Mouse (Mus musculus) kidney, adult 9 months (tissue): Measurements from ENCODE around the gene Man1b1.

Experiments used
- DNase-seq: peaks from one replicate; pipeline ENCODE4 v3.0.0; 2022

Gene Man1b1

GRCm38 (mm10) chr2:25332286-25333160, at the start of gene Man1b1:
Gene Man1b1 (plus strand): TSS chr2:25332338.
- DNase-seq = peak; percentile 100

DNA sequence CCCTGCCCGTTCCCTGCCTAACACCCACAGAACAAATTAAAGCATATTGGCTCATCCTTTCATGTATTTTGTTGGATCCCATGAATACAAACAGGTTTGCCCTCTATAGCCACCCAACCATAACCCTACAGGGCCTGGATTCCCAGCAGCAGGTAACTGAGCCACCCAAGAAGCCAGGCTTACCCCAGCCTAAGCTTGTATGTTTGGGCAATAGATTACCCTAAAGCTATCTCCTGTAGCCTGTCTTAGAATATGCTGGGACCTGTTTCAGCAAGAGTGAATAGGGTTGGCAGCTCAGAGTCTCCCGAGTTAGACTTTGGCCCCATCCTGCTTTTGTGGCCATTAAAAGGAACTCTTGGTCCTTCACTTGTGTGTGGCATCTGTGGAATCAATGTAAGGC, 46.6 kb upstream of the Man1b1 start:
- no peak for DNase-seq

DNA sequence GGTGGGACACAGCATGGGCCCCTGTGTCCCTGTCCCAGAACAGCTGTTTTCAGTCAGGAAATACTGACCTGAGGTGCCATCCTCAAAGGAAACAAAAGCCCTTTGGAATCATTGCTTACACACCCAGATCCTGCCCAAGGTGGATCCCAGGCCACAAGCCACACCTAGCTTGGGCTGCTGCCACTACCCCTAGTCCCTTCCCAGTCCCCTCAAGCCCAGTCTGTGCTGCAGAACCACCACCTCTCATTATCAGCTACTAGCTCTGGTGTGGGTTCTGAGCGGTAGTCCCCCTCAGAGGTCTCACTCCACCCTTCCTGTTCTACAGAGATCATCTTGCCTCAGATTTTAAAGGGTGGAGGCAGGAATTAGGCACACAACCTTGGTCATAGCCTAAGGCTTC, 45.8 kb upstream of the Man1b1 start:
- DNase-seq = no peak

DNA sequence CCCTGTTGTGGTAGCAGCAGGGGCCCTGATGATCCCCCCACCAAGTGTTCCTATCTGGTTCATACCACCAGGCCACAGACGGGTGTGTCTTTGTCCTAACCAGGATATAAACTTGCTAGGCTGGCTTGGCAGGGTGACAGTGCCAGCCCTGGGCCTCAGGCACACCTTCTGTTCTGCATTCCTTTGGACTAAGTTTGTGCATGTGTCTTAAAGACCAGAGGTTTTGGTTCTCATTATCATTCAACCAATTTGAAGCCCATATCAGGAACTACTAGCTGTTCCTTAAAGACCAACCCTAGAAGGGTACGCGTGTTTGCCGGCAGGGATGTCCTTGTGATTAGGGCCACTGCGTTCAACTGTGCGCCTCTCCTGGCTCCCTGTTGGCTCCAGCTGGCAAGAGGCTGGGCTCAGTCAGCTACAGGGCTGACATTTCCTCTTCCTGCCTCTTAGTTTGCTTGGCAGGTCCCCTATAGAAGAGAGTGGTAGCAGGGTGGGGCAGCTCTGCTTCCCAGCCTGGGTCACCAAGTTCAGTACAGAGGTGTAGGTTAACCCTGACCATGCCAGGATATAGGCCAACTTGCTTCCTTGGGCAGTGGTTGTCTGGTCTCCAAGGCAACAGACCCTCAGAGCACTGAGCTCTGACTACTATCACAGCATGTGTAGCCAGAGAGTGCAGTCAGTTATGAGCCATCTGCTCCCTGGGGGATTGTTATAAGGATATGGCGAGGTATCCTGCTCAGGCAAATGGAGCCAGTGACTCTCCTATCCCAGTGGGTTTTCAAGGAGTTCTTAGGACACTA, 45.1 kb upstream of the Man1b1 start:
- DNase-seq = peak; percentile 44

DNA sequence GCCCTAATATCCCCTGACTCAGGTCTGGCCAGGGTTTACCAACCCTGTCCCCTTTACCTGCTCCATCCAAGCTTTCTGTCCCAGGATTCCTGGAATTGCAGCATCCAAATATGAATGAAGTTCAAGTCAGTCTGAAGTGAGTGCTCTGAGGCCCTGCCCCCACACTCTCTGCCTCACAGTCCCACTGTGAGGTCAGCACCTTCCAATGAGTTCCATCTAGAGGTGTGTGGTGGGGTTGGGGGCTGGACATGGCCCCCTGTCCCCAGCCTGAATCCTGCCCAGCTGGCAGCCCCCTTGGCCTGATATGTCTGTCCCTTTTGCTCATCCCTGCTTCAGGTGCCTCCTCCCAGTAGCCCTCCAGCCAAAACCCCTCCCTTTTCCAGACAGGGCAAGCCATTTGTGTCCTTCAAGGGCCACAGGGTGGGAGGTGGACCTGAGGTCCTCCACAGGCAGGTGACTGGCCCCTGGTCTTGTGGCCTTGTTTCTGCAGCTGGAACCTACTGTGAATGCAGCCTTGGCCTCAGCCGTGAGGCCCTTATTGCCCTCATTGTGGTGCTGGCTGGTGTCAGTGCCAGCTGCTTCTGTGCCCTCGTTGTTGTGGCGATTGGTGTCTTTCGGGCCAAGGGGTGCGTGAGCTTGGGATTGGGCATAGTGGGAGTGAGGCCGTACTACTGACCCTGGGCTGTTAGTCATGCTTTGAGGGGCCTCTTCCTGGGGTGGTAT, 44.0 kb upstream of the Man1b1 start, which contains the start of gene Tmem210:
TSS of gene Tmem210 (plus strand) at position 219 of the 723 bp plus-strand sequence.
- DNase-seq = no peak

GRCm38 (mm10) chr2:25288734-25289345, 43.3 kb upstream of the Man1b1 start:
- no peak for DNase-seq

DNA sequence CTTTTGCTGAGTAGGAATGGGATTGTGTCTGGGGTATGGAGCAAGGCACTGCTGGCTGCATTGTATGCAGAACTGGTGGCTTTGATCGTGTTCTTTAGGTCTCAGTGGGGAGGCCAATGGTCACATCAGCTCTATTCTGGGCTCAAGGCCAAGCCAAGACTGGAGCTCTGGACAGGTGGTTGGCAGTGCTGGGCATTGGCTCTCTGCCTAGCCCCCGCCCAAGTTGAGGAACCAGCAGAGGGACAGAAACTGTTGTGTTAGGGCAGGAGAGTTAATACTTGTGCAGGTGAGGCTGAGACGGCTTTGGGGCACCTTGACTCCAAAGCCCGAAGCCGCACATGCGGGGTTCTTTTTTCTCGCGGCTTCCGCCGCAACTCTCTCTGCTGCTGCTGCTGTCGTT, 42.5 kb upstream of the Man1b1 start, which contains the start of gene Lrrc26:
TSS of gene Lrrc26 (plus strand) at position 265 of the 400 bp plus-strand sequence.
- DNase-seq = peak; percentile 72

GRCm38 (mm10) chr2:25290101-25290815, 41.9 kb upstream of the Man1b1 start:
- no peak for DNase-seq

DNA sequence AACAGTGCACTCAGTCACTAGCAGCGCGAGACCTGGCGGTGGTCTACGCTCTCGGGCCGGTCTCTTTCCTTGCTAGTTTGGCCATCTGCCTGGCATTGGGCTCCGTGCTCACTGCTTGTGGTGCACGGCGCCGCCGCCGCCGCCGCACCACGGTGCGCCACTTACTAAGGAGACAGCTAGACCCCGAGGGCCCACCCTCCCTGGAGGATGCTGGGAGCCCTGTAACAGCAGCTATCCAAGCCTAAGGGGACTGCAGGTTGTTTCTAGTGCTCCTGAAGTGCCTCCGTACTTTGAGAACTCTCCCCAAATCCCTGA, 41.4 kb upstream of the Man1b1 start:
- DNase-seq = no peak

- no peak for DNase-seq
Observed at GRCm38 (mm10) chr2:25291184-25292053, 40.7 kb upstream of the Man1b1 start.

GRCm38 (mm10) chr2:25292054-25292544, 40.0 kb upstream of the Man1b1 start:
- DNase-seq = no peak

DNA sequence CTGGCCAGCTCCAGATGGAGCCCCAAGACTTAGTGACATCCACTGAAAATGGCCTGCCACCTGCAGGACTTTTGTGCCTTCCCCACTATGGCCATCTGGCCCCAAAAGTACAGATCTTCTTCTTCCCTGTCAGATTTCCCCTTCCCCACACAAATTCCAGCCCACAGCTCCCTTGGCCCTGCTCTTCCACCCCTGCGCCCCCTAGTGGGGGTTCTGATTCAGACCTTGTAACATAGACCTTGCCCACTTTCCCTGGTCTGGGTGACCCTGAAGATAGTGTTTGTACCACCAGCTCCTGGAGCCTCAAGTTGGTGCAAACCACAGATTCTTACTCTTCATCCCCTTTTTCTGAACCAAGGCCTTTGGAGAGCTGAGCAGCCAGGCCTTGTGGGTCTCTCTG, 39.3 kb upstream of the Man1b1 start:
- peak; percentile 68 for DNase-seq

GRCm38 (mm10) chr2:25293706-25294105, 38.4 kb upstream of the Man1b1 start:
- no peak for DNase-seq

DNA sequence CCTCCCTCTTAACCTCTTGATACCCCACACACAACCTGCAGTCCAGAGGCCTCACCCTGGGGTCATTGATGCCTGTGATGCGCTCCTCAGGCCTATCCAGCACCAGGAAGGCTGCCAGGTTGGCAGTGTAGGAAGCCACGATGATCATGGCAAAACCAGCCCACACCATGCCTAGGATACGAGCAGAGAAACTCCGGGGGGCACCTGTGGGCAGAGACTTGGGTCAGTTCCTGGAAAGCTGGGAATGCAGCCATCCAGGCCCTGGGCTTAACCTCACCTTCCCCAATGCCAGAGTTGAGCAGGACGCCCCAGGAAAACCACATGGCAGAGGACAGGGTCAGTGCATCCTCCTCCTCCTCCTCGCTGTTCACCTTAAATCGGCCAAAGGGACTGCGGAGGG, 35.0 kb upstream of the Man1b1 start:
- DNase-seq = no peak

GRCm38 (mm10) chr2:25298046-25298445, 34.1 kb upstream of the Man1b1 start:
- no peak for DNase-seq

DNA sequence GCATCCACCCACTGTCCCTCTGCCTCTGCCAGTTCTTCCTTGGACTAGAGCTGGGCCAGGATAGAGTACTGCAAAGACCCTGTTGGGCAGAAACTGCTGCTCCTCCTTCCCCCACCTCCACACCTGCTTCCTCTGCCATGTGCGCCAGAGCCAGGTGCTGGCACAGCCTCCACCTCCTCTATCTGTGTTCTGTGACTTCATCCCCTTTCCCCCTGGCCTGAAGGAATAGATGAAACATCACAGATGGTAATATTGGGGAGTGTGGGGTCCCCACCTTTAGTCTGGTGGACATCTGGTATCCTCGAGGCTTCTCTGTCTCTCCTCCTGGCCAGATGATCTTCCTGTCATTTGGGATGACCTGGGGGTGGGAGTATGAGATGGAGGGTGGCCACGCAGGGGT, 28.7 kb upstream of the Man1b1 start:
- no peak for DNase-seq

GRCm38 (mm10) chr2:25303931-25304656, 28.0 kb upstream of the Man1b1 start:
- DNase-seq = no peak

GRCm38 (mm10) chr2:25304657-25305541, 27.2 kb upstream of the Man1b1 start:
- DNase-seq = no peak
